Comparison of ENCODE assay signal across 24 mouse cellular contexts in genomic region chr9:56907549-56907948, GRCm38 (mm10). TPM values are rescaled to one million over a fixed set of nuclear protein-coding genes. Genes with fewer than 3 reads are reported as not detected.
A peak's percentile ranks its signal among the peaks of the same experiment; 100 is the strongest.
DNase-seq lines count a peak whose midpoint lies in the region; ATAC-seq and TF ChIP-seq lines count a peak whose summit lies in the region.
"Had no signal": no experiment of that assay in that cellular context is flagged by ENCODE, and none has a peak within 500 bp of the region (broad histone marks: within the 10 kb centered on the region; RNA-seq: fewer than 3 reads in every experiment).

No protein-coding gene starts in this region.

- no peak for TF ChIP-seq CTCF in stomach, postnatal 0 days (IDR thresholded peaks at IDR 0.05; ENCODE audit: low read depth)

- H3K27me3 ChIP-seq in heart, embryonic 13.5 days (replicated peaks): no peaks in the 10 kb centered on the region
- no peaks in the 10 kb centered on the region for H3K27me3 ChIP-seq in stomach, postnatal 0 days (ENCODE audit: control insufficient read depth, insufficient read depth, low read length)
- H3K27me3 ChIP-seq in forebrain, embryonic 12.5 days: no peaks in the 10 kb centered on the region
- H3K27me3 ChIP-seq: limb, embryonic 12.5 days had no signal

- no peaks in the 10 kb centered on the region for H3K36me3 ChIP-seq in heart, embryonic 13.5 days
- H3K36me3 ChIP-seq in stomach, postnatal 0 days (ENCODE audit: control insufficient read depth, insufficient read depth, low read length): no peaks in the 10 kb centered on the region
- no peaks in the 10 kb centered on the region for H3K36me3 ChIP-seq in forebrain, embryonic 12.5 days (replicated peaks)
- H3K36me3 ChIP-seq: G1E; limb, embryonic 12.5 days had no signal

- intact Hi-C loops in heart, postnatal 14 days (cut with DNase I): no loop called here

- no peak for TF ChIP-seq EP300 in stomach, postnatal 0 days (optimal IDR thresholded peaks at IDR 0.05)

- no peak overlapping the region for H3K4me2 ChIP-seq in heart, embryonic 13.5 days
- no peak overlapping the region for H3K4me2 ChIP-seq in stomach, postnatal 0 days (replicated peaks; ENCODE audit: low read depth)
- no peak overlapping the region for H3K4me2 ChIP-seq in forebrain, embryonic 12.5 days
- H3K4me2 ChIP-seq: heart, embryonic 11.5 days; limb, embryonic 12.5 days; midbrain, embryonic 11.5 days had no signal

- DNase-seq in heart, postnatal 14 days: no peak
- DNase-seq in urinary bladder, postnatal 36 days (ENCODE audit: low spot score in 2 of 2): peak; percentile 52 to 61
- no peak for DNase-seq in urinary bladder, postnatal 25 days (ENCODE audit: low spot score)
- peak; percentile 83 for DNase-seq in stomach, postnatal 0 days (ENCODE audit: low spot score)
- DNase-seq in left cerebral cortex, adult 9 months (ENCODE audit: low spot score in 2 of 2): no peak
- DNase-seq: adrenal gland, postnatal 14 days; cerebellum, adult 2 months; forebrain, postnatal 0 days; gastrocnemius, postnatal 10 days; right cerebral cortex, postnatal 25 days had no signal

- H3K27ac ChIP-seq in heart, embryonic 13.5 days (replicated peaks): no peak overlapping the region
- H3K27ac ChIP-seq in stomach, postnatal 0 days (replicated peaks): peak overlapping the region; percentile 75
- no peak overlapping the region for H3K27ac ChIP-seq in forebrain, embryonic 12.5 days
- H3K27ac ChIP-seq: kidney, postnatal 0 days; left cerebral cortex, adult 2 months; limb, embryonic 12.5 days; liver, embryonic 14.5 days had no signal

- H3K9ac ChIP-seq in heart, embryonic 13.5 days: 0 out of 2 replicates have a peak overlapping the region, but pooled peaks have one; percentile 17
- no peak overlapping the region for H3K9ac ChIP-seq in stomach, postnatal 0 days (ENCODE audit: low read length)
- no peak overlapping the region for H3K9ac ChIP-seq in forebrain, embryonic 12.5 days
- H3K9ac ChIP-seq: forebrain, postnatal 0 days; limb, embryonic 12.5 days; liver, embryonic 14.5 days had no signal

- H3K9me3 ChIP-seq in heart, embryonic 13.5 days: no peaks in the 10 kb centered on the region
- no peaks in the 10 kb centered on the region for H3K9me3 ChIP-seq in stomach, postnatal 0 days (ENCODE audit: control insufficient read depth, low read length)
- H3K9me3 ChIP-seq in forebrain, embryonic 12.5 days: no peaks in the 10 kb centered on the region
- H3K9me3 ChIP-seq: G1E; limb, embryonic 12.5 days had no signal

- ATAC-seq in heart, embryonic 13.5 days (ENCODE audit: extremely low read depth, insufficient number of reproducible peaks, low FRiP score, low TSS enrichment): no peak
- ATAC-seq in granulocyte monocyte progenitor cell, adult 5-6 weeks (replicated peaks; ENCODE audit: poor library complexity, severe bottlenecking): peak; percentile 61
- peak; percentile 88 for ATAC-seq in stomach, postnatal 0 days (ENCODE audit: low FRiP score, low TSS enrichment)
- ATAC-seq in forebrain, embryonic 12.5 days (ENCODE audit: low FRiP score): no peak
- ATAC-seq: forebrain, postnatal 0 days had no signal

- no peak overlapping the region for H3K4me3 ChIP-seq in heart, embryonic 13.5 days
- no peak overlapping the region for H3K4me3 ChIP-seq in stomach, postnatal 0 days (ENCODE audit: low read depth, low read length)
- H3K4me3 ChIP-seq in forebrain, embryonic 12.5 days (replicated peaks): no peak overlapping the region
- H3K4me3 ChIP-seq: left cerebral cortex, adult 2 months; limb, embryonic 12.5 days had no signal

- WGBS in heart, embryonic 13.5 days: 54% methylated on average over 9 of the region's 9 CpGs
- WGBS in stomach, postnatal 0 days: 52% methylated on average over 9 of the region's 9 CpGs
- 90% methylated on average over 9 of the region's 9 CpGs for WGBS in forebrain, embryonic 12.5 days

- H3K4me1 ChIP-seq in heart, embryonic 13.5 days: peaks cover 8% of the 10 kb centered on the region
- H3K4me1 ChIP-seq in stomach, postnatal 0 days (replicated peaks; ENCODE audit: control insufficient read depth, insufficient read depth): no peaks in the 10 kb centered on the region
- H3K4me1 ChIP-seq in forebrain, embryonic 12.5 days: no peaks in the 10 kb centered on the region
- H3K4me1 ChIP-seq: limb, embryonic 12.5 days had no signal

RNA-seq across cellular contexts. Expression of gene Snx33, which starts 20.6 kb away (rescaled TPM):
- 6.6 TPM in 2 replicates for polyA plus RNA-seq in heart, embryonic 13.5 days (2015; fragmentation: Nextera tagmentation; extraction: Ambion mirVana)
- 10 to 100 TPM in 1 of 2 experiments, 1 to 10 TPM in 1; 9.9 to 11.7 TPM for total RNA-seq in heart, postnatal 14 days (2021)
- total RNA-seq in granulocyte monocyte progenitor cell, adult 5-6 weeks (2014; fragmentation: Nextera tagmentation): 2.1 and 5.0 TPM in 2 replicates
- 1.5 and 2.0 TPM in 2 replicates for total RNA-seq in granulocyte monocyte progenitor cell, adult 5-6 weeks (2017)
- 5.5 and 6.4 TPM in 2 replicates for polyA plus RNA-seq in stomach, postnatal 0 days (2015; fragmentation: Nextera tagmentation; extraction: Ambion mirVana)
- polyA plus RNA-seq in forebrain, embryonic 12.5 days (2016; fragmentation: Nextera tagmentation; extraction: Ambion mirVana): 6.0 and 6.2 TPM in 2 replicates

RNA-seq across cellular contexts. Expression of gene Imp3, which starts 29.7 kb away (rescaled TPM):
- polyA plus RNA-seq in heart, embryonic 13.5 days (2015; fragmentation: Nextera tagmentation; extraction: Ambion mirVana): 61.8 and 63.2 TPM in 2 replicates
- total RNA-seq in heart, postnatal 14 days (2021): 10 to 100 TPM; 45.6 to 46.6 TPM
- 95.8 and 123 TPM in 2 replicates for total RNA-seq in granulocyte monocyte progenitor cell, adult 5-6 weeks (2014; fragmentation: Nextera tagmentation)
- 65.1 and 69.7 TPM in 2 replicates for total RNA-seq in granulocyte monocyte progenitor cell, adult 5-6 weeks (2017)
- polyA plus RNA-seq in stomach, postnatal 0 days (2015; fragmentation: Nextera tagmentation; extraction: Ambion mirVana): 75.3 and 83.8 TPM in 2 replicates
- 69.6 and 71.4 TPM in 2 replicates for polyA plus RNA-seq in forebrain, embryonic 12.5 days (2016; fragmentation: Nextera tagmentation; extraction: Ambion mirVana)

RNA-seq across cellular contexts. Expression of gene Cspg4, which starts 42.7 kb away (rescaled TPM):
- polyA plus RNA-seq in heart, embryonic 13.5 days (2015; fragmentation: Nextera tagmentation; extraction: Ambion mirVana): 24.2 and 26.2 TPM in 2 replicates
- 10 to 100 TPM; 26.1 to 28.4 TPM for total RNA-seq in heart, postnatal 14 days (2021)
- not detected in 2 replicates for total RNA-seq in granulocyte monocyte progenitor cell, adult 5-6 weeks (2014; fragmentation: Nextera tagmentation)
- not detected in 2 replicates for total RNA-seq in granulocyte monocyte progenitor cell, adult 5-6 weeks (2017)
- polyA plus RNA-seq in stomach, postnatal 0 days (2015; fragmentation: Nextera tagmentation; extraction: Ambion mirVana): 7.8 and 9.0 TPM in 2 replicates
- polyA plus RNA-seq in forebrain, embryonic 12.5 days (2016; fragmentation: Nextera tagmentation; extraction: Ambion mirVana): 3.0 and 3.8 TPM in 2 replicates
- total RNA-seq: common myeloid progenitor, adult 5-6 weeks; hematopoietic stem cell, adult 5-6 weeks had no signal
- polyA plus RNA-seq: G1E had no signal

RNA-seq across cellular contexts. Expression of gene Odf3l1, which starts 43.1 kb away (rescaled TPM):
- polyA plus RNA-seq in heart, embryonic 13.5 days (2015; fragmentation: Nextera tagmentation; extraction: Ambion mirVana): 0.49 and 0.73 TPM in 2 replicates
- not detected for total RNA-seq in heart, postnatal 14 days (2021)
- not detected in 2 replicates for total RNA-seq in granulocyte monocyte progenitor cell, adult 5-6 weeks (2014; fragmentation: Nextera tagmentation)
- total RNA-seq in granulocyte monocyte progenitor cell, adult 5-6 weeks (2017): not detected in 2 replicates
- polyA plus RNA-seq in stomach, postnatal 0 days (2015; fragmentation: Nextera tagmentation; extraction: Ambion mirVana): 0.57 and 0.71 TPM in 2 replicates
- polyA plus RNA-seq in forebrain, embryonic 12.5 days (2016; fragmentation: Nextera tagmentation; extraction: Ambion mirVana): not detected in 2 replicates
- total RNA-seq: common myeloid progenitor, adult 5-6 weeks; forebrain, postnatal 0 days; G1E; hematopoietic stem cell, adult 5-6 weeks; layer of hippocampus, adult 8-10 months; left cerebral cortex, adult 2 months had no signal
- polyA plus RNA-seq: embryonic facial prominence, embryonic 11.5 days; G1E; liver, embryonic 14.5 days; midbrain, embryonic 11.5 days had no signal

RNA-seq across cellular contexts. Expression of gene Snupn, which starts 43.1 kb away (rescaled TPM):
- polyA plus RNA-seq in heart, embryonic 13.5 days (2015; fragmentation: Nextera tagmentation; extraction: Ambion mirVana): 17.4 and 17.8 TPM in 2 replicates
- 1 to 10 TPM; 8.9 to 9.9 TPM for total RNA-seq in heart, postnatal 14 days (2021)
- total RNA-seq in granulocyte monocyte progenitor cell, adult 5-6 weeks (2014; fragmentation: Nextera tagmentation): 1.4 and 3.3 TPM in 2 replicates
- total RNA-seq in granulocyte monocyte progenitor cell, adult 5-6 weeks (2017): 10.9 and 11.6 TPM in 2 replicates
- 13.8 and 14.0 TPM in 2 replicates for polyA plus RNA-seq in stomach, postnatal 0 days (2015; fragmentation: Nextera tagmentation; extraction: Ambion mirVana)
- 25.7 and 27.6 TPM in 2 replicates for polyA plus RNA-seq in forebrain, embryonic 12.5 days (2016; fragmentation: Nextera tagmentation; extraction: Ambion mirVana)

Comparison
In these comparisons a context has a peak if more than half of its experiments do, and no peak if none do; other contexts are left out.
1. DNase-seq: peak in urinary bladder, postnatal 36 days (2 of 2) and stomach, postnatal 0 days (single experiment); none in heart, postnatal 14 days (0 of 2), urinary bladder, postnatal 25 days (single experiment) and left cerebral cortex, adult 9 months (0 of 2).
2. ATAC-seq: peak in granulocyte monocyte progenitor cell, adult 5-6 weeks (single experiment) and stomach, postnatal 0 days (single experiment); none in heart, embryonic 13.5 days (single experiment) and forebrain, embryonic 12.5 days (single experiment).